9 mouse cellular contexts compared by ENCODE assay signal in the genomic region with DNA sequence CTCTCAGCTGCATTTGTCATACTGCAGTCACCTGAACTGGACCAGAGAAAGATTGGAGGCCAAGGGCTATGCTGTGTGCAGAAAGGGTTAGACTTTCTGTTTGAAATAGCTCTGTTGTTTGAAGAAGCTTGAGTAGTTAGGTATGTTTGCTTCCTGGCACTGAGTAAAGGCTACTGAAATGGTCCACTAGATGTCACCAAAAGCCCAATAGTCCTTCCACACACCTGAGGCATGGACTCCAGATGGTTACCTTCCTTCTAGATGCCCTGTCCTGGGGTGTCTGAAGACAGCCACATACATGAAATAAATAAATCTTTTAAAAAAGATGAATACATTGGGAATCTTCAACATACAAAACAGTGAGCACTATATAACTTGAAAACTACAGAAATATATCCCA. TPM values are rescaled to one million over a fixed set of nuclear protein-coding genes. Genes with fewer than 3 reads are reported as not detected.
DNase-seq lines count a peak whose midpoint lies in the region; ATAC-seq and TF ChIP-seq lines count a peak whose summit lies in the region.
"Had no signal": no experiment of that assay in that cellular context is flagged by ENCODE, and none has a peak within 500 bp of the region (broad histone marks: within the 10 kb centered on the region; RNA-seq: fewer than 3 reads in every experiment).

No protein-coding gene starts in this region.

- no peak overlapping the region for H3K27ac ChIP-seq in lung, embryonic 14.5 days (ENCODE audit: low read depth)
- H3K27ac ChIP-seq in intestine, postnatal 0 days (ENCODE audit: low read depth, low read length): no peak overlapping the region
- H3K27ac ChIP-seq in neural tube, embryonic 15.5 days (replicated peaks): no peak overlapping the region

- H3K4me1 ChIP-seq in lung, embryonic 14.5 days (ENCODE audit: insufficient read depth): no peaks in the 10 kb centered on the region
- no peaks in the 10 kb centered on the region for H3K4me1 ChIP-seq in intestine, postnatal 0 days (replicated peaks; ENCODE audit: control insufficient read depth, insufficient read depth, low read length)
- H3K4me1 ChIP-seq in neural tube, embryonic 15.5 days: no peaks in the 10 kb centered on the region

- no peaks in the 10 kb centered on the region for H3K36me3 ChIP-seq in lung, embryonic 14.5 days (ENCODE audit: insufficient read depth)
- H3K36me3 ChIP-seq in intestine, postnatal 0 days (ENCODE audit: control insufficient read depth, insufficient read depth): no peaks in the 10 kb centered on the region
- H3K36me3 ChIP-seq in neural tube, embryonic 15.5 days: no peaks in the 10 kb centered on the region

- peak; percentile 62 for TF ChIP-seq CTCF in lung, embryonic 14.5 days (IDR thresholded peaks at IDR 0.05; ENCODE audit: low read depth)
- TF ChIP-seq CTCF in intestine, postnatal 0 days (IDR thresholded peaks at IDR 0.05; ENCODE audit: low read depth): peak; percentile 76

- peaks cover 11% of the 10 kb centered on the region for H3K27me3 ChIP-seq in lung, embryonic 14.5 days (ENCODE audit: insufficient read depth, low read length)
- peaks cover 10% of the 10 kb centered on the region; the same call in 1 of the 2 replicates for H3K27me3 ChIP-seq in intestine, postnatal 0 days (replicated peaks; ENCODE audit: control insufficient read depth, insufficient read depth, low read length)
- H3K27me3 ChIP-seq in neural tube, embryonic 15.5 days (replicated peaks): peaks cover 17% of the 10 kb centered on the region

- H3K4me3 ChIP-seq in lung, embryonic 14.5 days (ENCODE audit: low read depth, low read length): no peak overlapping the region
- H3K4me3 ChIP-seq in intestine, postnatal 0 days (ENCODE audit: low read depth, low read length): no peak overlapping the region
- no peak overlapping the region for H3K4me3 ChIP-seq in neural tube, embryonic 15.5 days (replicated peaks)

- peak; percentile 48 for DNase-seq in lung, embryonic 14.5 days
- DNase-seq in lung, postnatal 14 days: no peak
- DNase-seq in cerebellum, postnatal 25 days: peak; percentile 22 to 61
- no peak for DNase-seq in thymus, postnatal 0 days (ENCODE audit: low spot score)
- DNase-seq in urinary bladder, adult 2 months (ENCODE audit: low spot score): no peak
- DNase-seq in frontal cortex, postnatal 10 days (ENCODE audit: low spot score in 2 of 2): no peak

- H3K9me3 ChIP-seq in lung, embryonic 14.5 days (ENCODE audit: low read depth, low read length): peaks cover under 1% of the 10 kb centered on the region; the same call in 1 of the 2 replicates
- H3K9me3 ChIP-seq in intestine, postnatal 0 days (ENCODE audit: control insufficient read depth): no peaks in the 10 kb centered on the region
- H3K9me3 ChIP-seq in neural tube, embryonic 15.5 days (replicated peaks): no peaks in the 10 kb centered on the region

- ATAC-seq in lung, embryonic 14.5 days (ENCODE audit: insufficient read depth): peak; percentile 71; the same call in 1 of the 2 replicates
- ATAC-seq in intestine, postnatal 0 days: no peak
- peak; percentile 86 for ATAC-seq in neural tube, embryonic 15.5 days (ENCODE audit: low FRiP score)

- H3K4me2 ChIP-seq in lung, embryonic 14.5 days: no peak overlapping the region
- H3K4me2 ChIP-seq in intestine, postnatal 0 days (replicated peaks; ENCODE audit: low read depth): no peak overlapping the region
- no peak overlapping the region for H3K4me2 ChIP-seq in neural tube, embryonic 15.5 days

- H3K9ac ChIP-seq in lung, embryonic 14.5 days: no peak overlapping the region
- no peak overlapping the region for H3K9ac ChIP-seq in intestine, postnatal 0 days (ENCODE audit: low read depth, low read length)
- H3K9ac ChIP-seq in neural tube, embryonic 15.5 days (replicated peaks): no peak overlapping the region

RNA-seq across cellular contexts. Expression of a gene that starts 6.5 kb away (rescaled TPM):
- polyA plus RNA-seq in lung, embryonic 14.5 days (2014; fragmentation: Nextera tagmentation; extraction: Ambion mirVana): not detected in 2 replicates
- not detected in 2 replicates for polyA plus RNA-seq in intestine, postnatal 0 days (2015; fragmentation: Nextera tagmentation; extraction: Ambion mirVana)
- not detected in 2 replicates for polyA plus RNA-seq in neural tube, embryonic 15.5 days (2015; fragmentation: Nextera tagmentation; extraction: Ambion mirVana)
- polyA plus RNA-seq in thymus, postnatal 0 days (2015; fragmentation: Nextera tagmentation; extraction: Ambion mirVana): not detected in 2 replicates
- not detected in 2 replicates for polyA plus RNA-seq in urinary bladder, adult 2 months (2012; rRNA removed)
- polyA plus RNA-seq: large intestine, adult 2 months had no signal

RNA-seq across cellular contexts. Expression of a gene that starts 48.9 kb away (rescaled TPM):
- polyA plus RNA-seq in lung, embryonic 14.5 days (2014; fragmentation: Nextera tagmentation; extraction: Ambion mirVana): not detected in 2 replicates
- not detected in 2 replicates for polyA plus RNA-seq in intestine, postnatal 0 days (2015; fragmentation: Nextera tagmentation; extraction: Ambion mirVana)
- polyA plus RNA-seq in neural tube, embryonic 15.5 days (2015; fragmentation: Nextera tagmentation; extraction: Ambion mirVana): not detected in 2 replicates
- 0.09 TPM in 1 of 2 replicates, not detected in the other for polyA plus RNA-seq in thymus, postnatal 0 days (2015; fragmentation: Nextera tagmentation; extraction: Ambion mirVana)
- not detected in 2 replicates for polyA plus RNA-seq in urinary bladder, adult 2 months (2012; rRNA removed)
- polyA plus RNA-seq: large intestine, adult 2 months had no signal

Comparison
In these comparisons a context has a peak if more than half of its experiments do, and no peak if none do; other contexts are left out.
1. DNase-seq: peak in lung, embryonic 14.5 days (single experiment) and cerebellum, postnatal 25 days (2 of 2); none in lung, postnatal 14 days (single experiment), thymus, postnatal 0 days (single experiment), urinary bladder, adult 2 months (single experiment) and frontal cortex, postnatal 10 days (0 of 2).